Mouse (Mus musculus) layer of hippocampus, adult 9-10 months (tissue): ENCODE results near the gene Clic5.
"Not testable (repeated sequence)": the region's sequence is repeated elsewhere in the genome, so short reads cannot be mapped to it uniquely, and the experiment has no call there.

ENCODE experiments used
- DNase-seq: peaks from one replicate; pipeline ENCODE4 v3.0.0; 2022; ENCODE audit warnings: low spot score

The Clic5 gene

GRCm38 (mm10) chr17:44188042-44188768 lies at the start of gene Clic5:
Gene Clic5 (plus strand): TSS chr17:44188584.
- no peak for DNase-seq

GRCm38 (mm10) chr17:44145806-44146205 lies 42.6 kb upstream of the Clic5 start:
- no peak for DNase-seq

- no peak for DNase-seq
Observed at GRCm38 (mm10) chr17:44148109-44148846, 40.1 kb upstream of the Clic5 start.

GRCm38 (mm10) chr17:44151130-44151529 lies 37.3 kb upstream of the Clic5 start:
- no peak for DNase-seq

GRCm38 (mm10) chr17:44151889-44152288 lies 36.5 kb upstream of the Clic5 start:
- DNase-seq, result no peak

- no peak for DNase-seq
Observed at GRCm38 (mm10) chr17:44153871-44154270, 34.5 kb upstream of the Clic5 start.

GRCm38 (mm10) chr17:44155204-44155603 lies 33.2 kb upstream of the Clic5 start:
- DNase-seq, result no peak

- no peak for DNase-seq
Observed at GRCm38 (mm10) chr17:44158186-44158585, 30.2 kb upstream of the Clic5 start.

- no peak for DNase-seq
Observed at GRCm38 (mm10) chr17:44160449-44160848, 27.9 kb upstream of the Clic5 start.

- no peak for DNase-seq
Observed at GRCm38 (mm10) chr17:44162514-44162913, 25.9 kb upstream of the Clic5 start.

- DNase-seq, result no peak
Observed at GRCm38 (mm10) chr17:44162935-44163334, 25.4 kb upstream of the Clic5 start.

GRCm38 (mm10) chr17:44165730-44166347 lies 22.5 kb upstream of the Clic5 start:
- no peak for DNase-seq

- no peak for DNase-seq
Observed at GRCm38 (mm10) chr17:44169676-44170075, 18.7 kb upstream of the Clic5 start.

- DNase-seq, result no peak
Observed at GRCm38 (mm10) chr17:44170316-44170715, 18.1 kb upstream of the Clic5 start.

GRCm38 (mm10) chr17:44171930-44172329 lies 16.5 kb upstream of the Clic5 start:
- DNase-seq, result no peak

GRCm38 (mm10) chr17:44173341-44173740 lies 15.0 kb upstream of the Clic5 start:
- no peak for DNase-seq

GRCm38 (mm10) chr17:44177291-44177690 lies 11.1 kb upstream of the Clic5 start:
- DNase-seq, result no peak

GRCm38 (mm10) chr17:44181346-44181745 lies 7.0 kb upstream of the Clic5 start:
- no peak for DNase-seq

- no peak for DNase-seq
Observed at GRCm38 (mm10) chr17:44186871-44187270, 1.5 kb upstream of the Clic5 start.

- not testable (repeated sequence) for DNase-seq
Observed at GRCm38 (mm10) chr17:44187537-44187936, 847 bp upstream of the Clic5 start.

GRCm38 (mm10) chr17:44188769-44189145 lies 373 bp downstream of the Clic5 start:
- DNase-seq, result no peak

GRCm38 (mm10) chr17:44189696-44190095 lies 1.3 kb downstream of the Clic5 start:
- DNase-seq, result no peak

- DNase-seq, result no peak
Observed at GRCm38 (mm10) chr17:44190246-44190645, 1.9 kb downstream of the Clic5 start.
